Mouse (Mus musculus) telencephalon, adult 2 months (tissue): Measurements from ENCODE around the gene Uxt.

Source experiments
- DNase-seq: peaks from one replicate; pipeline ENCODE4 v3.0.0-alpha.2; 2011; ENCODE audit warnings: low read depth, low spot score

Gene Uxt

DNA sequence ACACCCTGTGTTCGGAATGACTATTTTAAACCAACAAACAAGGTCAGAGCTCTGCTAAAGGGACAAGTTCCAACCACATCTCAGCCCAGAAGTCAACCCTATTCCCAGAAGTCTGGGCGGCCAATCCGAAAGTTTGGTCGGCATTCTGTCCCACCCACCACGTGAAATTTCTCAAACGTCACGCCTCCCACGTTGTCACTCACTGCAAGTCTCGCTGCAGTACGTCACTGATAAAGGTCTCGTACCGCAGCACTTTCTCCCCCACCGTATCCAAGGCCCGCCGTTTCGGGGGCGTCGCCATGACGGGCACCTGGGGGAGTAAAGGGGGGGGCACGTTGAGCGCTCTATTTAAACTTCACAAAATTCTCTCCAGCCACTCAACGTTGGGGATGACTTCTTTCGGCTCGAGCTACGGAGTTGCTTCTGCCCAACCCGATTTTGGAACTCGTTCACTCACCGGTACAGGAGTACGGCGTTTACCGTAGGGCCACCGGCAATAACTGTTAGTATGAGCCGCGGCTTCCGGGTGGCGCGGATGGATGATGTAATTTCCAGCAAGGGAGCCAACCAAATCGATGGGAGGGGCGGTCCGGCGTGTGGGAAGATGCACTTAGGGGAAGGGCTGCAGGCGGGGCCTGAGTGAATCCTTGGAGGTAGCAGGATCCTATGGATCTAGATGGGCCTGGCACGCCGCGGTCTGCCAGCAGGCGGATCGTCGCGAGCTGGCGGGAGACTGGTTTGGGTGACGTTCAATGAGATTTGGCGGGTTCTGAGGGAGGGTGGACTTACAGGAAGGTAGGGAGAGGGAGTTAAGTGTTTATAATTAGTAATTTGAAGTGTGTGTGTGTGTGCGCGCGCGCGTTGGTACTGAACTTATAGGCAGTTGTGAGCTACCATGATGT is at the start of gene Uxt:
Uxt (minus strand) TSS at position 541 of the 902 bp plus-strand sequence.
- peak; percentile 86 for DNase-seq

DNA sequence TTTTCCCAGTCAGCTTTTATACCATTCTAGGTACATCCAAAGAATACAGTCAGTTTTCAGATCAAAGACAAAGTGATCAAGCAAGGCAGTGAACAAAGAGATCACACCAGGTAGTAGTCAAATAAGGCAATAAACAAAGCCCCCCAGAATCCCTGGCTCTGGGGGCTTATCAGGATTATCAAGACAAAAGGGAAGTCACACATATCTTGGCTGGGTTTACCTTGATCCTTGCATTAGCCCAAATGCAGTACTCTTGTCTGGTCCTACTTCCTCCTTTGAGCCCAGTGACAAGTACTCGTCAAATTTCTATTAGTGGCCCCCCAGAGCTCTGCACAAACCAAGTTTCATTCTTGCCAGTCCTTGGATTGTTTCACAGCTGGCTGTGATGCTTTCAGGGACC is 19.1 kb upstream of the Uxt start:
- no peak for DNase-seq

DNA sequence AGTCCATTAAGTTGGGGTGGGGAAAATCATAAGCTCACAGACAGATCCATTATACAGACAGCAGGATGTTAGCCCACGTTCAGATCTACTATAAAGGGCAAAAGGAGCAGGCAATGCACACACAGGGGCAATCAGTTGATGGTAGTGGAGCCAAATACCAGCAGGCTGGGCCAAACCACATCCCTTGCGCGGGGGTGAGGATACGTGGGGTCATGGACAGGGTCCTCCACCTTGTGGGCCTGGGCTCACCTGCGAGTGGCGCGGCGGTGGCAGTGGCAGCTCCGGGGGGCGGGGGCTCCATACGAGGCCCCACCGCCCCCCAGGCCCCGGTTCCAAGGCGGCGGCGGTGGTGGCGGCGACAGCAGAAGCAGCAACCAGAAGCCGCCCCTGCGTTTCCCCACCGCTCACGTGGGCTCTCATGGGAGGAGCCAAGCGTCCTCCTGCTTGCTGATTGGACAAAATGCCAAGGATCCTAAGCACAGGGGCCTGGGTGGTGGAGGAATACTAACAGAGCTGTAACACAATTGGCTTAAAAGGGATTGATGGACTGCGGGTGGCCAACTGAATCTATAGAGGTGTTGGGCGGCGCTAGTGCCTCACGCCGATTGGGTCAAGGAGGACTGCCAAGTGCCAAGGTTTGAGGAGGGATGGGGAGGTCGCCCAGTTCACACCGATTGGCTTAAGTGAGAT is 11.5 kb downstream of the Uxt start, which contains the start of gene Elk1:
Elk1 (minus strand) TSS at position 418 of the 690 bp plus-strand sequence.
- peak; percentile 94 for DNase-seq

DNA sequence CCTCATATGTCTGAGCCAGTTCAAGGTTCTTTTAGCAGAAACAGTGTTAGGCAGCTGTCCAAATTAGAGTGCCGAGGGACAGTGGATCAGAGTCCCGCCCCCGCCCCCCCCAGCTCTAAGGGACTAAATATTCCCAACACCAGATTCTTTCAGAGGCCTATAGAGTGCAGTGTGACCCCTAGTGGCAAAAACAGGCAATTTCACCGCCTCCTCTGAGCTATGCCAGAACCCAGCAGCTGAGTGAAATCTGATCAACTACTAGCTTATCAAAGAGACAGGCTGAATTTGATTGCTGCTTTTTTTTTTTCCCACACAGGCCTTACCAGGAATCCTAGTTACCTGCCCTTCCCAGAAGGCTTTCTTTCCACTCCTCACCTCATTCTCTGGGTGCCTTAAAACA is 15.8 kb downstream of the Uxt start:
- DNase-seq: no peak

DNA sequence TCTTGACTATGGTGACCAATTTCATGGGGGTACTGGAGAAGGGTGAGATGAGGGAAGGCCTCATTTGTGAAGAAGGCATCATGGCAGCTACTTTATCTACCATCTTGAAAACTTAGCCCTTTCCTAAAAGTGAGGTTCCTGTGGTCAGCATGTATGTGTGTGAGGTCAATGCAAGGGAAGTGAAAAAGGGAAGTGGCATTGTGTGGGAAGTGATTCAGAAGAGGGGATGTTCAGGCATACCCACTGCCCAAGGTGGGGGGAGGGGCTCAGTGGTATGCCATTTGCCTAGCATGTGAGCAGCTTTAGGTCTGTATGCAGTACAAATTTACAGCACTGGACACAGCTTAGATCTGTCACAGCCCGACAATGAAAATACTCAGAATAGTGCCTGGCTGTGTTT is 29.9 kb downstream of the Uxt start:
- DNase-seq: no peak

DNA sequence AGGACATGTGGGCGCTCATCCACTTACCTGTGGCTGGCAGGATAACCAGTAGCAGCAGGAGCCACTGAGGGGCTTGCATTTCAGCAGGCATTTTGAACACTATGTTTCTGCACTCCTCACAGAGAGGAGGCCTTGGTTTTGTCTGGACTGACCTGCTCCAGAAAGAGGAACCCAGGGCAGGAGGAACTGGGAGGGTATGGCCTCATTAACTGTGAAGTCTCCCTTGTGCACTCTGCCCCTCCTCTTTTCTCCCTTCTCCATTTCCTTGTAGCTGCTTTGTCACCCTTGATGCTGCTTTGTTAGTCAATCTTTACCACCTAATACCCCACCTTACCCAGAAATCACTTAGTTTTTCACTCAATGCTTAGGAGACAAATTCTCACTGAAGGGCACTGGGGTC is 30.5 kb downstream of the Uxt start, which contains the start of gene Cfp:
Cfp (minus strand) TSS at position 192 of the 400 bp plus-strand sequence.
- DNase-seq: no peak

DNA sequence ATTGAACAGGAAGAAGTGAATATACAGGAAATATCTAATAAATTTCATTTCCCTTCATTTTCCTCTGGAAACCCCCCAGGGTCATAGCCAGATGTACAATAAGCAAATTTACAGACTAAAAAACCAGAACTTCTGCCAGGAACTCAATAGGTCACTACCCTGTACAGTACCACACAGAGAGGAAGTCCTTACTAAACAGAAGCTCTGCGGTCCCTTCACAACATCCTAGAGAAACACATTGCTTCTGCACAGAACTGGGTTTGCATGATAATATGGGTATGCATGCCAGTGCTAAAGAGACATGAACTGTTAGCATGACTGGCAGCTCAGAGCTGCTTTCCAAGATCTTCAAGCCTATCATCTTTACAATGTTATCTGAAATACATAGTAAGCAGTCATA is 32.0 kb downstream of the Uxt start:
- DNase-seq: no peak

DNA sequence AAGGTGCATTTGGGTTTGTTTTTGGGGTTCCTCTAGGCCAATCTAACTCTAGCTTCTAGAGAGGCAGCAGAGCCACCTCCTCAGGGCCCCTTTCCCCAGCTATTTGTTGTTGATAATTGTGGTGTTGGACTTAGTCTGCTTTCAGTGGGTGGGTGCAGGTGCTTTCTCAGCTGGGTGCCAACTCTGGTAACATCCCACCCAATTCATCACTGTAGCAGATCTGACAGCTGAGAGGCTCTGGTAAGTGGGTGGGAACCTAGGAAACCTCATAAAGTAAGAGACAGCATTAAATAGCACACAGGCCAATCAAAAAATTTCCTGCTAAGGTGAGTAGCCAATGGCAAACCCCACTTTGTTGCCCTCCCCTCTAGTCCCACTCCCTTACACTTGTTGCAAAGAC is 36.8 kb downstream of the Uxt start:
- DNase-seq: no peak

DNA sequence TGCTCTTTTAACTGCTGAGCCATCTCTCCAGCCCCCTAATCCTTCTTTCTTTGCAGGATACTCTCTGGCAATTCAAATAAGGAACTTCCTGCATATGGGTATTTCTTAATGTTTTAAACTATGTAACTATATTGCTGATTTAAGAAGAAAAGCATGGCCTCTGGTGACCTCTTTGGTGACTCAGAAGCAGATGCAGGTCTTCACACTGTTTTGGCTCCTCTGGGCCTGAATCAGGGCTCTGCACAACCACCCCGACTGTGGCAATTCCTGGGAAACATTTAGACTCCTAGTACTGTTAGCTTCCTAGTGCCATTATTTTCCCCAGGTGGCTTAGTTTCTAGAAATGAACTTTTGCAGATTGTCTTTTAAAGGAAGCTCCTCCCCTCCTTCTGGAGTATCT is 38.3 kb downstream of the Uxt start:
- DNase-seq: no peak

DNA sequence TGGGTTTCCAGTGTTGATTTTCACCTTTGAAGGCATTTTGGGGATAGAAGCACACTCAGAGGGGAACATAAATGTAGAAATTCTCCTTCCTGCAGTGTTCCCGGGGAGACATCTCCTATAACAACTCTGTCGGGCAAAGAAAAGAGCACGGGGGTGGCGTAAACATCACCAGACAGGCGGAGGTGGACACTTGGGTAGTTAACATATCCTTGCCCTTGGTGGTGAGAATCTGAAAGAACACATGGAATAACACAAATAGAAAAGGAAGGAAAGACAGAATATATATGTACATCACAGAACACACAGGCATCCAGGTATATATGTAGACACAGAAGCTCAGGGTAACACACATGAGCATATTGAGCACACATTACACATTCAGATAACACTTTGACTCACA is 40.5 kb downstream of the Uxt start:
- peak; percentile 41 for DNase-seq

DNA sequence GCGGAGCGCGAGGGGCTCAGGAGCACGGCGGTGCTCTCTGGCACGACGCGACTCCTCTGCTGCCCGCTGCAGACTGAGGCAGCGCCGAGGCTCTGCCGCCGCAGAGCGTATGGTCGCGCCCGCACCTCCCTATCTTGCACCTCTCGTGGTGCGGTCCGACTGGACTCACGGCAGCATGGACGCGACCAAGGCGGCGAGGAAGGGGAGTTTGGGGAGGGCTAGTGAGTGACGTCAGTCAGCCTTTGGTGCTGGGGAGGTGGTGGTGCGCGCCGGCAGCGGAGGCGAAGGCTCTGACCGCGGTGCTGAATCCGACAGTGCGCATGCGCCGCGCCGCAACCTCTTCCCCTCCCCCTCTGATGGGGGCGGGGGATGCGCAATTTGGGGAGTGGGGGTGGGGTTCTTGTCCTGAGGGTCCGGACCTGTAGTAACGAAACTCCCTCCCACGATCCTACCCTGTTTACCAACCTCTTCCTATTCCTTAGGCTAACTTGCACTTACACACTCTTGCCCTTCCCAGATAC is 40.9 kb downstream of the Uxt start, which contains the start of gene Syn1:
Syn1 (minus strand) TSS at position 161 of the 521 bp plus-strand sequence.
- DNase-seq: peak; percentile 83

DNA sequence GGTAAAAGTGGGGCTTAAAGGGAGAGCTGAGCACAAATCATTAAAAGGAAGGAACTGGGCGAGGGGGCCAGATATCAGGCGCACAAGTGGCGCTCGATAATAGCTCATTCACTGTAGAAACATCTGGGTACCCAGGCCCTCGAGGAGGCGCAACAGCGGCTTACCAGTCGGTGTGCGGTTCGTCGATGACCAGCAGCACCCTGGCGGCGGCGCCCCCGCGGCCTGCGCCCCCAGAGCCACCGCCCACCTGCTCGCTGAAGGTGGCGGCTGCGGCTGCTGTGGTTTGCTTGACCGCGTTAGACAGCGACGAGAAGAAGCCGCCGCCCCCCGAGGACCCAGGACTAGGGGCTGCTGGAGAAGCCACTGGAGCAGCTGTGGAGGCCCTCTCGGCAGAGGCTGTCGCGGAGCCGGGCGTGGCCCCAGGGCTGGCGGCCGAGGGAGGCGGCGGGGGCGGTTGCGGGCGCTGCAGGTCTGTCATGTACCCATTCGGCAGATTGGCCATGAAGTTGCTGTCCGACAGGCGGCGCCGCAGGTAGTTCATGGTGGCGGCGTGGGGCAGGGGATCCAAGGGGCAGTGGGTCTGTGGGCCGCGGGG is 41.5 kb downstream of the Uxt start:
- DNase-seq: no peak

DNA sequence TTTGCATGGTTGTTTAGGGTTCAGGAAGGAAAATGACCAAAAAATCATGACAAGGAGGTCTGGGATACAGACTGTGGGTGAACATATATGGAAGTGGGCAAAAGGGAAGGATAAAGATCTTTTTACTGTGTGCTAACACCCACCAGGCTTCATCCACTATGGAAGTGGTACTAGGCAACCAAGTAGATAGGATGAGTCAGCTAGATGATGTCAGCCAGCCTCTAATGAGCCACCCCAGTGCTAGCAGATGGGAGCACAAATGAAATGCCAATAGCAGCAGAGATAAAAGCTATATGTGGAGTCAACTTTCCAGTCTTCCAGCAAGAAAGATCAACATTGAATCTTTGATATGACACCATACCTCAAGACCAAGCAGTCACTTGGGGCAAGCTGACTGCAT is 46.7 kb downstream of the Uxt start:
- DNase-seq: peak; percentile 33

DNA sequence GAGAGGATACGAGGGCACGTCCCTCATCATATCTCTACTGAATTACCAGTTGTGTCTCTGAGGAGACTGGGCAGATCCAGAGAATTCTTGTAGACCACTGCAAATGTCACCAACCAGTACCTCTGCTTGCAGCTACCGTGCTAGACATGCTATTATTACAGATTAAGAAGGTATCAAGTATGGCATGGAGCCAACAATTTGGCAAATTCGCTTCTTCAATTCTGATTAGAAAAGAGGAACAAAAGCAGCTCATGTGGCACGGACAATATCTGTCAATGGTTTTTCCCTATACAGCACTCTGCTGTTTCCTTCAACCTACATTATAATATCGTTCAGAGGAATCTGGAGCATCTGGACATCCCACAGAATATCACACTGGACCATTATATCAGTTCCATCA is 48.1 kb downstream of the Uxt start:
- DNase-seq: no peak

DNA sequence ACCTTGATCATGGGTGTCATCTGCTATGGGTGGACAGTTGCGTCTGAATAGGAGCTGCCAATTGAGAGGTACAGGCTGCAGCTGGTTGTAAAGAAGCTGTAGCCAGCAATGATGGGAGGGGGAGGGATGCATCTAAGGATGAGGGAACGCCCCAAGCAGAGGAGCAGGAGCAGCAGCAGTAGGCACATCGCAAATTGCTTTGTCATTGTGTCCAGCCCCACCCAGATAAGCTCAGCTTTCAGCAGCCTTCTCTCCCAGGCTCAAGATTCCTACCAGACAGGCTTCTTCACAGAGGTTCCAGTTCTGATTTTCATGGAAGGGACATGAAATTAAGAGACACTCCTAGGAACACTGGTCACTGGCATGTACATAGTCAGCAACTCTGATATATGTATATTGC is 51.7 kb downstream of the Uxt start:
- DNase-seq: no peak
